Comparison of ENCODE assay signal across 33 mouse cellular contexts in genomic region chr5:127596862-127597261, GRCm38 (mm10). TPM values are rescaled to one million over a fixed set of nuclear protein-coding genes. Genes with fewer than 3 reads are reported as not detected.
DNase-seq lines count a peak whose midpoint lies in the region; ATAC-seq and TF ChIP-seq lines count a peak whose summit lies in the region.
"Had no signal": no experiment of that assay in that cellular context is flagged by ENCODE, and none has a peak within 500 bp of the region (broad histone marks: within the 10 kb centered on the region; RNA-seq: fewer than 3 reads in every experiment).

No protein-coding gene starts in this region.

- peaks cover 39% of the 10 kb centered on the region for H3K36me3 ChIP-seq in liver, embryonic 11.5 days (ENCODE audit: control insufficient read depth, insufficient read depth, low read length)
- H3K36me3 ChIP-seq in liver, embryonic 12.5 days, result peaks cover 98% of the 10 kb centered on the region
- peaks cover 12% of the 10 kb centered on the region for H3K36me3 ChIP-seq in testis, adult 2 months (ENCODE audit: control insufficient read depth, insufficient read depth, low read length)
- H3K36me3 ChIP-seq in forebrain, embryonic 15.5 days, result peaks cover 79% of the 10 kb centered on the region

- 0 out of 2 replicates have a peak, but pooled peaks have one; percentile 22 for ATAC-seq in liver, embryonic 11.5 days (replicated peaks; ENCODE audit: low FRiP score)
- no peak for ATAC-seq in liver, embryonic 12.5 days
- no peak for ATAC-seq in forebrain, embryonic 15.5 days (replicated peaks)
- ATAC-seq: forebrain, embryonic 16.5 days; hindbrain, embryonic 16.5 days; Patski had no signal

- H3K27me3 ChIP-seq in liver, embryonic 11.5 days (replicated peaks; ENCODE audit: control insufficient read depth, insufficient read depth, low read length), result no peaks in the 10 kb centered on the region
- no peaks in the 10 kb centered on the region for H3K27me3 ChIP-seq in liver, embryonic 12.5 days (replicated peaks)
- no peaks in the 10 kb centered on the region for H3K27me3 ChIP-seq in testis, adult 2 months (ENCODE audit: control insufficient read depth, insufficient read depth, low read length)
- no peaks in the 10 kb centered on the region for H3K27me3 ChIP-seq in forebrain, embryonic 15.5 days
- H3K27me3 ChIP-seq: CH12.LX; embryonic facial prominence, embryonic 13.5 days; forebrain, embryonic 12.5 days; hindbrain, embryonic 13.5 days; Patski had no signal

- no peak for TF ChIP-seq CTCF in gastrocnemius, adult 2 months (IDR thresholded peaks at IDR 0.05)
- TF ChIP-seq CTCF in testis, adult 2 months (IDR thresholded peaks at IDR 0.05; ENCODE audit: control insufficient read depth, insufficient read depth, insufficient replicate concordance, low read depth, low read length), result no peak

- no peaks in the 10 kb centered on the region for H3K4me1 ChIP-seq in liver, embryonic 11.5 days (replicated peaks; ENCODE audit: control insufficient read depth, insufficient read depth, low read length)
- no peaks in the 10 kb centered on the region for H3K4me1 ChIP-seq in liver, embryonic 12.5 days
- H3K4me1 ChIP-seq in testis, adult 2 months (ENCODE audit: control insufficient read depth, insufficient read depth, low read length), result no peaks in the 10 kb centered on the region
- no peaks in the 10 kb centered on the region for H3K4me1 ChIP-seq in forebrain, embryonic 15.5 days
- H3K4me1 ChIP-seq: embryonic facial prominence, embryonic 10.5 days; embryonic facial prominence, embryonic 13.5 days; forebrain, embryonic 12.5 days; hindbrain, embryonic 10.5 days; hindbrain, embryonic 13.5 days had no signal

- TF ChIP-seq POLR2A in testis, adult 2 months (IDR thresholded peaks at IDR 0.05; ENCODE audit: control insufficient read depth, low read depth, low read length), result no peak

- intact Hi-C loops in gastrocnemius, adult 2 months (cut with DNase I), result no loop called here

- H3K4me3 ChIP-seq in gastrocnemius, adult 2 months, result no peak overlapping the region
- H3K4me3 ChIP-seq in liver, embryonic 11.5 days (ENCODE audit: low read depth, low read length), result no peak overlapping the region
- H3K4me3 ChIP-seq in liver, embryonic 12.5 days, result no peak overlapping the region
- peak overlapping the region; percentile 71 for H3K4me3 ChIP-seq in testis, adult 2 months (ENCODE audit: control insufficient read depth, low read depth, low read length)
- no peak overlapping the region for H3K4me3 ChIP-seq in forebrain, embryonic 15.5 days
- H3K4me3 ChIP-seq: embryonic facial prominence, embryonic 10.5 days; embryonic facial prominence, embryonic 13.5 days; erythroblast, embryonic 14.5 days; forebrain, embryonic 12.5 days; hindbrain, embryonic 10.5 days; hindbrain, embryonic 13.5 days had no signal

- no peak overlapping the region for H3K9ac ChIP-seq in liver, embryonic 11.5 days (ENCODE audit: low read depth, low read length)
- H3K9ac ChIP-seq in liver, embryonic 12.5 days, result no peak overlapping the region
- no peak overlapping the region for H3K9ac ChIP-seq in forebrain, embryonic 15.5 days (replicated peaks)
- H3K9ac ChIP-seq: embryonic facial prominence, embryonic 13.5 days; forebrain, embryonic 12.5 days; hindbrain, embryonic 13.5 days had no signal

- no peaks in the 10 kb centered on the region for H3K9me3 ChIP-seq in liver, embryonic 11.5 days (ENCODE audit: control insufficient read depth, low read length)
- no peaks in the 10 kb centered on the region for H3K9me3 ChIP-seq in liver, embryonic 12.5 days (replicated peaks)
- H3K9me3 ChIP-seq in forebrain, embryonic 15.5 days, result no peaks in the 10 kb centered on the region
- H3K9me3 ChIP-seq: embryonic facial prominence, embryonic 10.5 days; embryonic facial prominence, embryonic 13.5 days; forebrain, embryonic 12.5 days; G1E; hindbrain, embryonic 10.5 days; hindbrain, embryonic 13.5 days had no signal

- no peak for DNase-seq in gastrocnemius, adult 2 months
- no peak for DNase-seq in gastrocnemius, postnatal 10 days
- no peak for DNase-seq in liver, embryonic 11.5 days (ENCODE audit: low spot score)
- no peak for DNase-seq in testis, postnatal 10 days (ENCODE audit: low spot score)
- DNase-seq: adrenal gland, postnatal 10 days; adrenal gland, postnatal 36 days; B cell, adult 2 months; cerebellum, adult 11 months; cerebellum, adult 9-11 months; embryo, embryonic 11 days; gastrocnemius, postnatal 14 days; heart, adult 11 months had no signal

- 84% methylated on average over 7 of the region's 7 CpGs for WGBS in liver, embryonic 11.5 days
- whole genome bisulfite sequencing in liver, embryonic 12.5 days (ENCODE audit: insufficient replicate concordance), result 81% methylated on average over 7 of the region's 7 CpGs
- 93% methylated on average over 7 of the region's 7 CpGs for WGBS in forebrain, embryonic 15.5 days

- H3K4me2 ChIP-seq in liver, embryonic 11.5 days, result no peak overlapping the region
- H3K4me2 ChIP-seq in liver, embryonic 12.5 days, result no peak overlapping the region
- H3K4me2 ChIP-seq in forebrain, embryonic 15.5 days (replicated peaks), result no peak overlapping the region
- H3K4me2 ChIP-seq: embryonic facial prominence, embryonic 13.5 days; forebrain, embryonic 12.5 days; heart, embryonic 11.5 days; hindbrain, embryonic 13.5 days had no signal

- H3K27ac ChIP-seq in gastrocnemius, adult 2 months, result peak overlapping the region; percentile 86
- H3K27ac ChIP-seq in liver, embryonic 11.5 days (ENCODE audit: low read depth, low read length), result no peak overlapping the region
- no peak overlapping the region for H3K27ac ChIP-seq in liver, embryonic 12.5 days
- H3K27ac ChIP-seq in testis, adult 2 months (ENCODE audit: control insufficient read depth, insufficient read depth, low read depth, low read length), result no peak overlapping the region
- H3K27ac ChIP-seq in forebrain, embryonic 15.5 days (replicated peaks), result no peak overlapping the region
- H3K27ac ChIP-seq: embryonic facial prominence, embryonic 10.5 days; embryonic facial prominence, embryonic 13.5 days; forebrain, embryonic 12.5 days; hindbrain, embryonic 10.5 days; hindbrain, embryonic 13.5 days had no signal

RNA-seq across cellular contexts. Expression of gene Glt1d1, which starts 35.2 kb away (rescaled TPM):
- not detected for total RNA-seq in gastrocnemius, adult 2 months (2021)
- total RNA-seq in gastrocnemius, postnatal 10 days (2021), result under 1 TPM in 1 of 2 experiments, not detected in 1; 0.31 TPM
- polyA plus RNA-seq in liver, embryonic 11.5 days (2014; fragmentation: Nextera tagmentation; extraction: Ambion mirVana), result 0.10 and 0.67 TPM in 2 replicates
- polyA plus RNA-seq in liver, embryonic 12.5 days (2016; fragmentation: Nextera tagmentation; extraction: Ambion mirVana), result 0.08 and 0.28 TPM in 2 replicates
- polyA plus RNA-seq in testis, adult 2 months (2012; rRNA removed), result 37.7 and 37.9 TPM in 2 replicates
- 1.4 and 1.5 TPM in 2 replicates for polyA plus RNA-seq in forebrain, embryonic 15.5 days (2015; fragmentation: Nextera tagmentation; extraction: Ambion mirVana)
- total RNA-seq: common myeloid progenitor, adult 5-6 weeks; gastrocnemius, postnatal 14 days; gastrocnemius, postnatal 4 days; heart, adult 8-10 months; heart, postnatal 25 days had no signal
- polyA plus RNA-seq: erythroblast, embryonic 14.5 days; G1E; heart, embryonic 14.5 days; heart, postnatal 0 days had no signal

RNA-seq across cellular contexts. Expression of gene Slc15a4, which starts 35.8 kb away (rescaled TPM):
- total RNA-seq in gastrocnemius, adult 2 months (2021), result 10 to 100 TPM; 21.4 to 22.1 TPM
- 10 to 100 TPM in 1 of 2 experiments, 1 to 10 TPM in 1; 7.1 to 12.2 TPM for total RNA-seq in gastrocnemius, postnatal 10 days (2021)
- polyA plus RNA-seq in liver, embryonic 11.5 days (2014; fragmentation: Nextera tagmentation; extraction: Ambion mirVana), result 17.6 and 20.1 TPM in 2 replicates
- 14.1 and 14.9 TPM in 2 replicates for polyA plus RNA-seq in liver, embryonic 12.5 days (2016; fragmentation: Nextera tagmentation; extraction: Ambion mirVana)
- 19.8 and 22.8 TPM in 2 replicates for polyA plus RNA-seq in testis, adult 2 months (2012; rRNA removed)
- polyA plus RNA-seq in forebrain, embryonic 15.5 days (2015; fragmentation: Nextera tagmentation; extraction: Ambion mirVana), result 28.9 and 29.1 TPM in 2 replicates

Comparison
In these comparisons a context has a peak if more than half of its experiments do, and no peak if none do; other contexts are left out.
1. RNA of gene Glt1d1, which starts 35.2 kb away (polyA plus RNA-seq): 37.7 to 37.9 TPM in testis, adult 2 months; 1.4 to 1.5 TPM in forebrain, embryonic 15.5 days, 0.10 to 0.67 TPM in liver, embryonic 11.5 days and 0.08 to 0.28 TPM in liver, embryonic 12.5 days; every median in the first group is over 10 times any median in the second.